Mouse (Mus musculus) CD8-positive naive resting alpha-beta T cell, adult 2 months (primary cell): ENCODE measurements around the gene L3mbtl3.

Experiments used
- DNase-seq, 2 experiments: peaks; one replicate each; pipeline ENCODE4 v3.0.0; 2022; ENCODE audit warnings: low read depth in 2 of 2, low spot score in 2 of 2

The L3mbtl3 gene

DNA sequence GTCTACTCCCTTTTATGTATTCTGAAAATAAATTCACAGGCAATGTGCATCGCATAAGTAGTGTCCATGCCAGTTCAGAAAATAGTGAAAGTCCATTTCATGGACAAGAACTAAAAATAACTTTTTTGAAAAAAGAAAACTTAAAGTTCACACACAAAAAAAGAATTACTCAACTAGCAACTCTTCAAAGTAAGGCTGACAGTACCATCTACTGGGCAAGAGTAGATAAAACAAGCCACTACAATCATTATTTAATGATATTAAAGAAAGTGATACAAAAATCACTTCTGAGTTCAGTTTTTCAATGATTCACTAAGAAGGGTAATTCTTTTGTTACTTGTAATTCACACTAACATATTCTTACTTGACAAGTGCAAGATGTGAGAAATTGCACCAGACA lies 29.9 kb downstream of the L3mbtl3 start:
- DNase-seq, result no peak

DNA sequence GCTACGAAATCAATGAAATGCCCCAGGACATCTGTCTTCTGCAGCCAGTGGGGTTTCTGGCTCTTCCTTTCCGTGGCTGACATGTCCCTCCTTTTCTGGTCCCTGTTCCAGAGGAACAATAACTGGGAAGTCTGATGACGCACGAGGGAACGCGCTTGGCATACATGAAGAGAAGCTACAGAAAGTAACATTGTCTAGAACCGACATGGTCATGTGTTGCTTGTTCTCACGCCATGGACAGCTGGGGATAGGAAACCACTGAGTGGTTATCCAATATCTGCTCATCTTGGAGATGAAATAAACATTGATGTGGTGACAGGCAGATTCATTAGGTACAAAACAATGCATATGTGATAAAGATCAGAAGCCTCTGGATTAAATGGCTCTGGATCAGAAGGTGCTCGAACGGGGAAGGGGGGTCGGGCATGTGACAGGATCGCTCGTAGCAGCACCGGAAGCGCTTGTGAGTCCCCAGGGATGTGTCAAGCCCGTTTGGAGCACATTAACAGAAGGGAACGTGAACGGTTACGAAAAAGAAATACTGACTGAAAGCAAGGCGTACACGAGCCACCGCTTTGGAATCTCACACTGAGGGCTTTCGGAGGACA lies 37.8 kb downstream of the L3mbtl3 start:
- DNase-seq, result no peak

GRCm38 (mm10) chr10:26333966-26334365 lies 41.8 kb downstream of the L3mbtl3 start:
- no peak for DNase-seq

- DNase-seq, result no peak
Observed at GRCm38 (mm10) chr10:26332781-26333180, 43.0 kb downstream of the L3mbtl3 start.

DNA sequence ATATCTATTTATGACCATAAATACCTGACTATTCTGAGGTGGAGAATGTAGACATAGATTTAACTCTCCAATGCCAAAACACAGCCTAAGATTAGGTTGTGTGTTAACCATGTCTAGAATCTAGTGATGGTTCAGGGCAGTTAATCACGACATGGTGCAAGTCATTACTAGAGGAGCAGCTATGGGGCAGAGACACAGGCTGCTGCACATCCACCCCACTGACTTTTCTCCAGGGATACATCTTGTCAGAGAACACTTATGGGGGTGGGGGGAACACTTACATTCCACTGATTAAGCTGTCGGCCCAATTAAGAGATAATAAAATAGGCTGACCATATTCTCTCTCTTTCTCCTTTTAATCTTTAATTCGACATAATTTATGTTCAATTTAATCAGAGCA lies 46.9 kb downstream of the L3mbtl3 start:
- no peak for DNase-seq

GRCm38 (mm10) chr10:26327691-26328542 lies 47.9 kb downstream of the L3mbtl3 start:
- DNase-seq, result no peak

- DNase-seq, result no peak
Observed at GRCm38 (mm10) chr10:26327291-26327690, 48.5 kb downstream of the L3mbtl3 start.

DNA sequence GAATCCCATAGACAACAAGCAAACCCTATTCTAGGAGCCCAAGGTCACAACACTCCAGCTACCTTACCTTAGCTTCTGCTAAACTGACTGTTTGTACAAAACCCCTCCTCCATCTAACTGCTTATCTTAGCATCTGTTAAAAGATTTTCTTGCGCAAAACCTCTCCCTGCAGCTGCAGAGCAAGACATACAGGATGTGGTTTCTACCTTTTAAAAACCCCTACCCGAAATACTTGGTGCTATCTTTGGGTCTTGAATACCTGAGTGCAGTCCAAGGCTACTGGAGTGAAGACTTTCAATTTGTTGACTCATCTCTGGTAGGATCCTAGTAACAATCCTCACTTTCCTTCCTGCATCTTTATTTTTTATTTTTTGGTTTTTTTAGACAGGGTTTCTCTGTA lies 50.5 kb downstream of the L3mbtl3 start:
- peak; percentile 9 to 35 for DNase-seq

GRCm38 (mm10) chr10:26322344-26323051 lies 53.3 kb downstream of the L3mbtl3 start:
- DNase-seq, result peak in 1 of 2 experiments; percentile 19

DNA sequence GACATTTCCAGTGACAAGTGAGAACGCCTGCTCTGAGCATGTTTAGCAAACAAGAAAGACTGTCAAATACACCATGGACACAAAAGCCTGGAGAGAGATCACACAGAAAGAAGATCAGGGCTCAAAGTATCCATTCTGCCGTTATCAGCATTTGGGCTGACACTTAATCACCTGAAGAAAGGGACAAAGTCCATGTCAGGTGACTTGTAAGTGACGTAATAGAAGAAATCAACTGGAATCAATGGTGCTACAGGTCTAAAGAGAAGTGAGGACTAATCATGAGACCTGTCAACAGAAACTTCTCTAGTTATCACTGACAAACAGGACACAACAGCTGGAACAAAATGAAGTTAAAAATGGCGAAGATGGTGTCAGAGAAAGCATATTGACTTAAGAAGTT lies 55.1 kb downstream of the L3mbtl3 start:
- DNase-seq, result no peak

DNA sequence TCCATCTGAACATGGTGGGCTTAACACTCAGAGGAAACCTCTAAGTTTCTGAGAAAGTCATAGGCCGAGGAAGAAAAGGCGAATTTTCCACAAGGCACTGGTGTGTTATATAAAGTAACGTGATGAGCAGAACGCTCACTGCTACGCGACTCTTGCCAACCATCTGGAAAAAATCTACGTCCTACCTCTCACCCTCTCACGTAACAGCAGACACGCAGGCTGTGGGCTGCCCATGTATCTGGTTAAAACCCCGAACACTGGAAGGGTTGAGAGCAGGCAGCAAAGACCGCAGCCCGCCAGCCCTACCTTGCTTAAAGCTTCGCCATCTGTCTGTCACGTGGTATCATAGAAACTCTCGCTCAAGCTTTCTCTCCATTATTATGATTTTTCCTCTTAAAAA lies 61.4 kb downstream of the L3mbtl3 start:
- DNase-seq, result no peak

DNA sequence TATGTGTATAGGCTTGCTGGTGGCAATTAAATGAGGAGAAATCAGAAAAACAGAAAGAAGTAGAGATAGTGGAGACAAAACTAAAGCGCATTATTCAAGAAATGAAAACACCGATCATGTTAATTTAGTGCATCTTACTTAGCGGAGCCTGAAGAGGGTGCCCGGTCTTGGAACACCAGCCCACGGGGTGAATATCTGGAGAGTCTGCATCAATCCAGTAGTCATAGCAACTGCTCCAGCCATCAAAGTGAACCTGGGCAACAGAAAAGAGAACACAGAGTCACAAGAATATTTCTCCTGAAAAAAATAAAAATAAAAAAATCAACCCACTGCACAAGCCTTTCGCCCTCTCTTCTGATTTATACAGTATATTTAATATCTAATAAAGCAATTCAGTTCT lies 72.3 kb downstream of the L3mbtl3 start:
- no peak for DNase-seq

DNA sequence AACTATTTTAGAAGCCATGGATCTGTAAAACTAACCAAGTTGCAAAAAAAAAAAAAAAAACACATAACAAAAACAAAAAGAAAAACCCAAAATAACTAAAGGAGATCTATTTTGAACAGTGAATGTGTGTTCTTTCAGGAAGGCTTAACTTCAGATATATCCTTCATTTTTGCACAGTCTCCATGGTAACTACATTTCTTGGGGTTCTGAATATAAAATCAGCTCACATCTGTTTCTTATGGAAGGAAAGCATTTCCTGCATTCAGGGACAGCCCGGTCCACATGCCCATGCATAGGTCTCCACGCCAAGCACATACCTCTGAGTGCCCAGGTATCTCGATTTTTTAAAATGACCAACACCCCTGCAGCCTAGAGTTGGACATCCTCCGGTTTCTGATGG lies 73.4 kb downstream of the L3mbtl3 start:
- DNase-seq, result no peak

DNA sequence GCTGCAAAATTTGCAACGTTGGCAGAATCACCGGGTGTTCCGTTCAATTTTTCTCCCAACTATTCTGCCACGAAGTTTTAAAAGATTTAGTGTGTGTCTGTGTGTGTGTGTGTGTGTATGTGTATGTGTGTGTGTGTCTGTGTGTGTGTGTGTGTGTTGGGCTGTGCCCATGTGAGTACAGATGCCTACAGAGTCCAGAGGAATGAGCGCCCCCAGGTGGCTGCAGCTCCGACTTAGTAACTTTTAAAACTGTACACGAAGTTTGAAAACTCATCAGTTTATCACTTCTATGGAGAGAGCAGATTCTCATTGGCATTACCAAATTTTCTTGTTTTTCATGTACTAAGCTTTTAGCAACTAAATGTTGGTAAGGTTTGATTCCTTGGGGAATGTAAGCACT lies 78.1 kb downstream of the L3mbtl3 start:
- DNase-seq, result no peak

DNA sequence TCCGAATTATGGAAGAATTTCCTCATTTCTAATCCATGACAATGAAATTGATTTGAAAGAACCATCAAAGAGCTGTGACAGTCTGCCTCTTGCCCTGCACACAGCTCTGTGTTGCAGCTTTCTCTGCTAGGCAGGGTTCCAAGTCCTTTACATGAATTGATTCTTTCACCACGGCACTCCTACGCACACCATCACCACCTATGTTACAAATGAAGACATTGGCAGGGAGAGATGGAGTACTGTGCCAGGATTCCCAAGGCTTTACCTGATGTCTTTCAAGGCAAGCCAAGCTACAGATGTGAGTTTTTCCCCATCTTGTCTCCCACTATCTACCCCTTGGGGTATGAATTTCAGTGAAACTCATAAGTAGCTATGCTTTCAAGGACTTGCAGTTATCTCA lies 78.6 kb downstream of the L3mbtl3 start:
- DNase-seq, result no peak

GRCm38 (mm10) chr10:26287136-26287535 lies 88.6 kb downstream of the L3mbtl3 start:
- no peak for DNase-seq

- DNase-seq, result no peak
Observed at GRCm38 (mm10) chr10:26280009-26280408, 95.8 kb downstream of the L3mbtl3 start.

GRCm38 (mm10) chr10:26275414-26275813 lies 100.4 kb downstream of the L3mbtl3 start:
- no peak for DNase-seq

GRCm38 (mm10) chr10:26263744-26264459 lies 111.9 kb downstream of the L3mbtl3 start:
- DNase-seq, result no peak

GRCm38 (mm10) chr10:26259908-26260307 lies 115.9 kb downstream of the L3mbtl3 start:
- DNase-seq, result no peak

GRCm38 (mm10) chr10:26249426-26250165 lies 126.2 kb downstream of the L3mbtl3 start:
- no peak for DNase-seq
